Mouse (Mus musculus): ENCODE results near the gene Dnm1.
A peak's percentile ranks its signal among the peaks of the same experiment; 100 is the strongest.

The Dnm1 gene

DNA sequence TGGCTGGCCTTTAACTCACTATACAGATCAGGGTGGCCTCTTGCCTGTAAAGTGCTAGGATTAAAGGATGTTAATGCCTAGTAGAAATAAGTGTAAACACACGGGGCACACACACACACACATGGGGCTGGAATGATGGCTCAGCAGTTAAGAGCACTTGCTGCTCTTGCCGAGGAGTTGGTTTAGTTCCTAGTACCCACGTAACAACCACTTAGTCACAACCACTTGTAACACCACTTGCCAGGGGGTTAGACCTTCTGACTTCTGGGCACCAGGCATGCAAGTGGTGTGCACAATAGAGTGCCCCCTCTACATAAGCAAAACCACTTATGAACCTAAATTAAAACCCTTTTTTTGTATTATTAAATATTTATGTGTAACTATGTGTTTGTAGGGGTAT lies 69.2 kb downstream of the Dnm1 start:
- DNase-seq (ENCODE audit: low spot score in 2 of 2), result no peak

DNA sequence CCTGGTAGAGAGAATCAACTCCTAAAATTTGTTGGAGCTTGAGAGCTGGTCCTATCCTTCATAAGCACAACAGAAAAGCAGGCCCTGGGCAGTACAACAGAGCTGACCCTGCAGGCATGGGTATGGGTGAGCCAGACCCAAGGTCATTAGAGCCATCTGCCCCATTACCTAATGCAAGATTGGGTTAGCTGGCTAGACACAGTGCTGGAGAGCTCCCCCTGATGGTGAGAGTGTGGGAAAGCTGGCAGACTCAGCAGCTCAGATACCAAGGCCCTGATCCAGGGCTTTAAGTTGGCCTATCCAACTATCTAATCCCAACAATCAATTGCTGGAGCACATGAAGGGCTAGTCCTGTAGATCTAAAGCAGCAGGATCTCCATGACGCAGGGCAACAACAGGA lies 70.4 kb downstream of the Dnm1 start:
- DNase-seq (ENCODE audit: low spot score in 2 of 2), result peak; percentile 28 to 40

DNA sequence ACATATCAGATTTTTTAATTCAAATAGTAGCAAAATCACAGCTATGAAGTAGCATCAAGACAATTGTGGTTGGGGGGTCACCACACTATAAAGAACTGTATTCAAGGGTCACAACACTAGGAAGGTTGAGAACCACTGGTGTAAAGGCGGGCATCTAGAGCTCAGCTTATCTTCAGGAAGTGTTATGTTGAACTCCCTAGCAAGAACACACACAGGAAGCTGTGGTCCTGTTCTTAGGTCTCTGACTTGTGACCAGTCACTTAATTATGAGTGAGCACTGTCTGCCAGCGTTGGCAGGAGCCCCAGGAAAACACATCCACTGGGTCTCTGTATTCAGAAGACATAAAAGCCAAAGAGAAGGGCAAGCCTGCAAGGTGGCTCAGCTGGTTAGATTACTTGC lies 70.8 kb downstream of the Dnm1 start:
- DNase-seq (ENCODE audit: low spot score in 2 of 2), result no peak

DNA sequence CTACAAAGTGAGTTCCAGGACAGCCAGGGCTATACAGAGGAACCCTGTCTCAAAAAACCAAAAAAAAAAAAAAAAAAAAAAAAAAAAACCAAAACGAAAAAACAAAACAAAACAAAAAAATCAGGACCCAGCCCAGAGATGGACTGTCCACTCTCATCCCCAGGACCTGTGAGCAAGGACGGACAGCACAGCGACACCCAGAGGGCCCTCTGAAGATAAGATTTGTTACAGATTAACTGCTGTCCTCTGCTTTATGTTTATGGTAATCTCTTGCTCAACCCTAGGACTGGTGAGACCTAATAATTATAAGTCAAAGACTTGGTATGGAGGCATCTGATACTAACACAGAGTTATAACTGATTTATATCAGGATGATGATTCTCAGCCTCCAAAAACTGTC lies 77.3 kb downstream of the Dnm1 start:
- no peak for DNase-seq (ENCODE audit: low spot score in 2 of 2)

DNA sequence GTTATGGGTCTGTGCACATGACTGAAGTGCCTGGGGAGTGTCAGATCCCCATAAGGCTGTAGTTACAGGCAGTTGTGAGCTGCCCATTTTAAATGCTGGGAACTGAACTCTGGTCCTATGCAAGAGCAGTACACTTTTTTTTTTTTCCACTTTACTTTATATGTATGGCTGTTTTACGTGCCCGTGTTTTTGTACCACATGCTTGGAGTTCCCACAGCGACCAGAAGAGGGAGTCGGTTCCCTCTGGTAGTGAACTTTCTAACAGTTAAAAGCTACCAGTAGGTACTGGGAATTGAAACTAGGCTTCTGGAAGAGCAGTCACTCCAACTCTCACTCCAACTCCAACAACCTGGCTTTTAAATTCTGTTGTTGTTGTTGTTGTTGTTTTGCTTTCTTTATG lies 92.5 kb downstream of the Dnm1 start:
- DNase-seq (ENCODE audit: low spot score in 2 of 2), result no peak

DNA sequence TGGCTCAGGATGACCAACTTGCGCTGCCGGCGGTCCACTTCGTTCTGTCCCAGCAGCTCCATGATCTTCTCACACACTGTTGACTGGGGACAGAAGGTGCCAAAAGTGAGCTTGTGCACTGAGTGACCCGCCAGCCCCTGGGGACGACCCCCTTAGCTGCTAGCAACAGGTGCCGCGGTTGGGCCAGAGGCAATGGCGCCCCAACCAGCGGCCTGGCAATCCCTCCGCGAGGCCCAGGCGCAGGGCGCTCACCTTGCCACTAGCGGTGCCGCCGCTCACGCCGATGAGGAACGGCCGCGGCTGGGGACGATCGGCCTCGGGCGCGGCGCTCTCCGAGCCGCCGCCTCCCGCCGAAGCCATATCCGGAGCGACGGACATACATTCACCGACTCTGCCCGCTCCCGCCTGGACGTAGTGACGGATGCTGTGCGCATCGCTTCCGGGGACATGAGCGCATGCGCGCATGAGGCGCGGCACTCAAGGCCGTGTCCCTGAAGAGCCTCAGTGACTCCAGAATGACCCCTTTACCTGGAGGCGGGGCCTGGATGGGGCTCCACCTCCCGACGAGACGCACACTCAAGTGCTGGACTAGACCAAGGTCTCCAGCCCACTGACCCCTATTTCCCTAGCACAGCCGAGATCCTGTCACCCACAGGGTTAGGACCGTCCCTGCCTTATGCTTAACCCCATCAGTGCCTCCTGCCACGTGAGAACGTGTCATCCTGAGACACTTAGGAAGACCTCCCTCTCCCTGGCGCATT lies 93.3 kb downstream of the Dnm1 start, which contains the start of gene Uck1:
TSS of gene Uck1 (minus strand) at position 503 of the 761 bp plus-strand sequence.
- peak; percentile 82 to 90 for DNase-seq (ENCODE audit: low spot score in 2 of 2)

DNA sequence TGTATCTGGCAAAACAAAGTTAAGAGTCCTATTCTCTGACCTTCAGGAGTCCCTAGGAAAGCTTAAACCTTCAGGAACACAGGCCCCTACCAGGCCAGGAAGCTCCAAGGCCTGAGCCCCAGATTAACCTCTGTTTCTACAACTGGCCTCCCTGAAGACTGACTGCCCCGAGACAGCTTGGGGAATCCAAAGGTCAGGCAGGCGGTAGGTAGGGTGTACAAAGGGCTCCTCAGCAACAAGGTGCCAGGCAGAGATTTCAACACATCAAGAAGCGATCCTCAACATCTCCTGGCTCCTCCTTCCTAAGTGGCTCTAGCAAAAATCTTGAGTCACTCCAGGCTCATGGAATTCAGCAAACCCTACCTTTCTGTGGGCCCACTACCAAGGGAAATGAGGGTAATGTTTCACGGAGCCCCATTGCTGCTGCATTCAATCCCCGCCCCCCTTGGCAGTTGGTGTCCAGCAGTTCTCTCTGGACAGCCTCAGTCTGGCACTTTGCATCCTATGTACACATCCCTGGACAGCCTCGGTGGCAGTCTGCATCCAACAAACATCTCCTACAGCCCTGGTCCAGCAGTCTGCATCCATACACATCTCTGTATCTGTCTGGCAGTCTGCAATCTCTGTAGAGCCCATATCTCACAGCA lies 94.1 kb downstream of the Dnm1 start:
- DNase-seq (ENCODE audit: low spot score in 2 of 2), result no peak

Measured in urinary bladder, postnatal 36 days (tissue).